Mouse (Mus musculus): ENCODE measurements around the gene Tmem206. TPM values are rescaled to one million over a fixed set of nuclear protein-coding genes. Genes with fewer than 3 reads are reported as not detected.

The Tmem206 gene
- polyA plus RNA-seq, 1 experiment = 0.50 TPM

DNA sequence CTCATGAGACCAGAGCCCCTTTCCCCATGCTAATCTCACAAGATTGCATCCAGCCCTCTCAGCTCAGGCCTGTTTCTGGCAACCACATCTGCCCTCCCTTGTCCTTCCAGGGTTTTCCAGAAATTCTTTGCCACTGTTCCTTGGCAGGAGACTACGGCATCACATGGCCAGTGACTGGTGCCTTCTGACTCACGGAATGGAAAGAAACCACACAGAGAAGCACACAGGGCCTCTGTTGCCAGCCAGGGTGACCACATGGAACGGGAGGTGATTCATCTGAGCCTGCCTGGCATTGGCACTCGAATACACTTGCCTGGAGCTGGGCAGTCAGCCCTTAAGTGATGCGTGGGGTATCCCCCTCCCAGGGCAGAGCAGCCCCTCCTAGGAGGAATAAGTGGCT, 33.4 kb upstream of the Tmem206 start:
- H3K9me3 ChIP-seq (ENCODE audit: control insufficient read depth, low read length) = no peaks in the 10 kb centered on the region
- no peaks in the 10 kb centered on the region for H3K36me3 ChIP-seq (ENCODE audit: control insufficient read depth)
- TF ChIP-seq TAL1 (IDR thresholded peaks at IDR 0.05; ENCODE audit: low read length) (no peak), GATA1 (IDR thresholded peaks at IDR 0.05; ENCODE audit: low read length) (no peak)
- H3K27me3 ChIP-seq (ENCODE audit: control insufficient read depth) = peaks cover 3% of the 10 kb centered on the region
- no peaks in the 10 kb centered on the region for H3K4me1 ChIP-seq (ENCODE audit: control insufficient read depth)
- H3K4me3 ChIP-seq (replicated peaks) = no peak overlapping the region

- Histone ChIP-seq H3K4me1 (ENCODE audit: control insufficient read depth) (no peaks in the 10 kb centered on the region), H3K4me3 (replicated peaks) (no peak overlapping the region), H3K36me3 (ENCODE audit: control insufficient read depth) (no peaks in the 10 kb centered on the region), H3K27me3 (ENCODE audit: control insufficient read depth) (peaks cover 3% of the 10 kb centered on the region), H3K9me3 (ENCODE audit: control insufficient read depth, low read length) (no peaks in the 10 kb centered on the region)
- TF ChIP-seq GATA1 (IDR thresholded peaks at IDR 0.05; ENCODE audit: low read length) (no peak), TAL1 (IDR thresholded peaks at IDR 0.05; ENCODE audit: low read length) (no peak)
Observed at GRCm38 (mm10) chr1:191293051-191293450, 32.7 kb upstream of the Tmem206 start.

DNA sequence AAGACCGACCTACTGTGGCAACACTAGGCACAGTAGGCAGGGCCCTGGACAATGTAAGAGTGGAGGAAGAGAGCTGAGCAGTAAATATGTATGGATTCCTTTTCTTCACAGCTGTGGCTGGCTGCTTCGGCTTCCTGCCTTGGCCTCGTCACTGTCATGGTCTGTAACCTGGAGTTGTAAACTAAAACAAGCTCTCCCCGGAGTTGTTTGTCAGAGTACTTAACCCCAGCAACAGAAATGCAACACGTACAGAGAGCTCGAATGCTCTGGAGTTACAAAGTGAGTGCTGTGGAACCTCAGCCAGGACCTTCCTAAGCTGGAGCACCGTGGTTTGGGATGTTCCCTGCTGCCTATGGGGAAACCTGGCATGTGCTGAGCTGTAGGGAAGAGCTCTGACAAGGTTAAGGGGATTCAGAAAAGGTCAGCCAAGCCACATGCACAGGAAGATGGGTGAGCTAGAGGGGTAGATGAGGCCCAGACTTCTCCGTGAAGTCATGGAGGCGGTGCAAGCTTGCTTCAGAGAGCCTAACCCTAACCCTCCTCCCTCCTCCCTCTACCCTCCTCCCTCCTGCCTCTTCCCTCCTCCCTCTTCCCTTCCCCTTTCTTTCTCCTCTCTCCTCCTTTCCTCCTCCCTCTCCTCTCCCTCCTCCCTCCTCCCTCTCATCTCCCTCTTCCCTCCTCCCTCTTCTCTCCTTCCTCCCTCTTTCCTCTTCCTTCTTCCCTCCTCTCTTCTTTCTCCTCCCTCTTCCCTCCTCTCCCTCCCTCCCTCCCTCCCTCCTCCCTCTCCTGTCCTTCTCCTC, 31.5 kb upstream of the Tmem206 start:
- TF ChIP-seq TAL1 (IDR thresholded peaks at IDR 0.05; ENCODE audit: low read length) (no peak), GATA1 (IDR thresholded peaks at IDR 0.05; ENCODE audit: low read length) (no peak)
- Histone ChIP-seq H3K36me3 (ENCODE audit: control insufficient read depth) (no peaks in the 10 kb centered on the region), H3K9me3 (ENCODE audit: control insufficient read depth, low read length) (no peaks in the 10 kb centered on the region), H3K4me1 (ENCODE audit: control insufficient read depth) (no peaks in the 10 kb centered on the region), H3K4me3 (replicated peaks) (no peak overlapping the region), H3K27me3 (ENCODE audit: control insufficient read depth) (peaks cover 3% of the 10 kb centered on the region)

GRCm38 (mm10) chr1:191295784-191296183, 29.9 kb upstream of the Tmem206 start:
- Histone ChIP-seq H3K4me3 (replicated peaks) (no peak overlapping the region), H3K36me3 (ENCODE audit: control insufficient read depth) (no peaks in the 10 kb centered on the region), H3K27me3 (ENCODE audit: control insufficient read depth) (peaks cover 3% of the 10 kb centered on the region), H3K9me3 (ENCODE audit: control insufficient read depth, low read length) (no peaks in the 10 kb centered on the region), H3K4me1 (ENCODE audit: control insufficient read depth) (no peaks in the 10 kb centered on the region)
- no peak for TF ChIP-seq GATA1 (IDR thresholded peaks at IDR 0.05; ENCODE audit: low read length)
- no peak for TF ChIP-seq TAL1 (IDR thresholded peaks at IDR 0.05; ENCODE audit: low read length)

- no peaks in the 10 kb centered on the region for H3K4me1 ChIP-seq (ENCODE audit: control insufficient read depth)
- peaks cover 3% of the 10 kb centered on the region for H3K27me3 ChIP-seq (ENCODE audit: control insufficient read depth)
- no peak overlapping the region for H3K4me3 ChIP-seq (replicated peaks)
- no peaks in the 10 kb centered on the region for H3K9me3 ChIP-seq (ENCODE audit: control insufficient read depth, low read length)
- no peaks in the 10 kb centered on the region for H3K36me3 ChIP-seq (ENCODE audit: control insufficient read depth)
- TF ChIP-seq TAL1 (IDR thresholded peaks at IDR 0.05; ENCODE audit: low read length) (no peak), GATA1 (IDR thresholded peaks at IDR 0.05; ENCODE audit: low read length) (no peak)
Observed at GRCm38 (mm10) chr1:191296445-191296844, 29.3 kb upstream of the Tmem206 start.

- no peaks in the 10 kb centered on the region; the same call in 1 of the 2 replicates for H3K27me3 ChIP-seq (ENCODE audit: control insufficient read depth)
- TF ChIP-seq TAL1 (IDR thresholded peaks at IDR 0.05; ENCODE audit: low read length) = no peak
- no peak for TF ChIP-seq GATA1 (IDR thresholded peaks at IDR 0.05; ENCODE audit: low read length)
- H3K9me3 ChIP-seq (ENCODE audit: control insufficient read depth, low read length) = no peaks in the 10 kb centered on the region
- no peak overlapping the region for H3K4me3 ChIP-seq (replicated peaks)
- no peaks in the 10 kb centered on the region for H3K36me3 ChIP-seq (ENCODE audit: control insufficient read depth)
- no peaks in the 10 kb centered on the region for H3K4me1 ChIP-seq (ENCODE audit: control insufficient read depth)
Observed at GRCm38 (mm10) chr1:191298304-191298703, 27.4 kb upstream of the Tmem206 start.

DNA sequence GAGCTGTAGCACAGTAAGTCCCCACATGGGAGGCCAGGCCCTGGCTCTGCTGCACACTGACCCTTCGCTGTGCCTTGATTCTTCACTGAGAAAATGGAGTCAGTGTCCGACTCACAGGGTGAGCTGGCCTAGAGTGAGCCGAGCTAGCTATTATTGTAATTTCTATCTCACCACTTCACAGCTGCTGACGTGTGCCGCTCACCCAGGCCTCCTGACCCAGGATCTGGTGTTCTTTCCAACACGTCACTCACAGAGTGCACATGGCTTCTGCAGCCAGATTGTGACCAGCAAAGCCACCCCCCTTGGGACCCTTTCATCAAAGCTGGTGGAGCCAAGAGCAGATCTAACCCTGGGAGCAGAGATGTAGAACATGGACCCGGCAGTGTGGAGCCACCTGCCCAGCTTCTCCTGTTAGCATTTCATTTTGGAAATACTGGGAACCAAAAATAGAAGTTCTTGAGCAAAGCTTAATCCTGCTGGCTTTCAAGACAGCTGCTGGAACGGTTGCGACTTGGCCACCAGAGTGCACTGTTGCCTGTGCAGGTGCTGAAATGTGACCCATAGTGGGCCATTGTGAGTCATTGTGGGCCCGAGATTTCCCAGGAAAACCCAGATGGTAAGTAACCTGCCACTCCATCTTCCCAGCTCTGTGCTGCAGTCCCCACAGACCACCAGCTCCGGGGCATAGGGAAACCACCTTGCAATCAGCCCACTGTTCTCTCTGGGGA, 26.3 kb upstream of the Tmem206 start:
- H3K4me1 ChIP-seq (ENCODE audit: control insufficient read depth) = no peaks in the 10 kb centered on the region
- no peaks in the 10 kb centered on the region for H3K36me3 ChIP-seq (ENCODE audit: control insufficient read depth)
- no peak overlapping the region for H3K4me3 ChIP-seq (replicated peaks)
- H3K9me3 ChIP-seq (ENCODE audit: control insufficient read depth, low read length) = no peaks in the 10 kb centered on the region
- no peaks in the 10 kb centered on the region; the same call in 1 of the 2 replicates for H3K27me3 ChIP-seq (ENCODE audit: control insufficient read depth)
- no peak for TF ChIP-seq TAL1 (IDR thresholded peaks at IDR 0.05; ENCODE audit: low read length)
- no peak for TF ChIP-seq GATA1 (IDR thresholded peaks at IDR 0.05; ENCODE audit: low read length)

DNA sequence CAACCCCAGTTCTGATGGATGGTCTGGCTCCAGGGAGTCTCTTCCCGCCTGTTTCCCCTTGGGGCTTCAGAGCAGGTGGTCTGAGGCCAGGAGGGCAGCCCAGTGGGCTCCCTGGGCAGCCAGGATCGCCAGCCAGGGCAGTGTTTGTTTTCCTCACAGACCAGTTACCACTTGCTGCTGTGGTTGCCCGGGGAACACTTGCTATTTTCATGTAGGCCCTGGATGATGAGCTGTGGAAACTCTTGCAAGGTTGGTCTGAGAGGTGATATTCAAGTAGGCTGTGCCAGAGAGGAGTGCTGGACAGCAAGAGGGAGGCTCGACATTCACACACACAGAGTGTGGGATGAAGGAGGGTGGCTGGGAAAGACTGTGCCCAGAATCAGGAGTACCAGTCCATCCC, 23.8 kb upstream of the Tmem206 start:
- Histone ChIP-seq H3K9me3 (ENCODE audit: control insufficient read depth, low read length) (no peaks in the 10 kb centered on the region), H3K27me3 (ENCODE audit: control insufficient read depth) (no peaks in the 10 kb centered on the region)
- no peak for TF ChIP-seq GATA1 (IDR thresholded peaks at IDR 0.05; ENCODE audit: low read length)
- TF ChIP-seq TAL1 (IDR thresholded peaks at IDR 0.05; ENCODE audit: low read length) = no peak

GRCm38 (mm10) chr1:191303736-191304135, 22.0 kb upstream of the Tmem206 start:
- H3K4me3 ChIP-seq (replicated peaks) = no peak overlapping the region
- peaks cover 2% of the 10 kb centered on the region for H3K4me1 ChIP-seq (ENCODE audit: control insufficient read depth)
- no peaks in the 10 kb centered on the region for H3K27me3 ChIP-seq (ENCODE audit: control insufficient read depth)
- peaks cover 6% of the 10 kb centered on the region; the same call in 1 of the 2 replicates for H3K36me3 ChIP-seq (ENCODE audit: control insufficient read depth)
- no peaks in the 10 kb centered on the region for H3K9me3 ChIP-seq (ENCODE audit: control insufficient read depth, low read length)
- TF ChIP-seq GATA1 (IDR thresholded peaks at IDR 0.05; ENCODE audit: low read length) = no peak

More for the DNA sequence above, 23.8 kb upstream of the Tmem206 start:
- Histone ChIP-seq H3K4me3 (replicated peaks) (no peak overlapping the region), H3K4me1 (ENCODE audit: control insufficient read depth) (peaks cover 2% of the 10 kb centered on the region; the same call in 1 of the 2 replicates), H3K36me3 (ENCODE audit: control insufficient read depth) (peaks cover 6% of the 10 kb centered on the region; the same call in 1 of the 2 replicates)
